Mouse (Mus musculus) neural tube, embryonic 11.5 days (tissue): Measurements from ENCODE around the gene Epb41l1. TPM values are rescaled to one million over a fixed set of nuclear protein-coding genes. Genes with fewer than 3 reads are reported as not detected.
"Not testable (repeated sequence)": the region's sequence is repeated elsewhere in the genome, so short reads cannot be mapped to it uniquely, and the experiment has no call there.

Source experiments
- ATAC-seq: fragments of 200-750 bp; cut with Nextera tagmentation; 2 replicates; pipeline ENCODE4 v1.8.0; 2017; ENCODE audit warnings: moderate number of reproducible peaks, mild to moderate bottlenecking, moderate TSS enrichment, moderate library complexity; ENCODE audit not compliant: insufficient read depth, low FRiP score, low TSS enrichment
- DNase-seq: peaks from one replicate; pipeline ENCODE4 v3.0.0-alpha.2; 2015; ENCODE audit warnings: low spot score
- H3K27ac ChIP-seq: fragments of 300-500 bp; sonication (generic); 2 replicates; pipeline ENCODE4 v1.5.1; 2014; ENCODE audit warnings: low read depth, mild to moderate bottlenecking, low read length
- H3K27me3 ChIP-seq: fragments of 300-500 bp; sonication (generic); 2 replicates; pipeline ENCODE4 v1.6.1; 2014; ENCODE audit warnings: mild to moderate bottlenecking, low read length, mixed read lengths; ENCODE audit not compliant: control insufficient read depth, insufficient read depth
- H3K36me3 ChIP-seq: fragments of 300-500 bp; sonication (generic); 2 replicates; pipeline ENCODE4 v1.6.1; 2014; ENCODE audit warnings: mild to moderate bottlenecking, low read length, moderate library complexity, mixed read lengths; ENCODE audit not compliant: control insufficient read depth, insufficient read depth
- H3K4me1 ChIP-seq: fragments of 300-500 bp; sonication (generic); 2 replicates; pipeline ENCODE4 v1.6.1; 2014; ENCODE audit warnings: low read length, mixed read lengths; ENCODE audit not compliant: control insufficient read depth, insufficient read depth
- H3K4me2 ChIP-seq: fragments of 300-500 bp; sonication (generic); 2 replicates; pipeline ENCODE4 v1.6.1; 2014; ENCODE audit warnings: low read depth, mild to moderate bottlenecking, moderate library complexity
- H3K4me3 ChIP-seq: fragments of 300-500 bp; sonication (generic); 2 replicates; pipeline ENCODE4 v1.5.1; 2014; ENCODE audit warnings: low read depth, low read length
- H3K9ac ChIP-seq: fragments of 300-500 bp; sonication (generic); 2 replicates; pipeline ENCODE4 v1.6.1; 2014; ENCODE audit warnings: mild to moderate bottlenecking, low read length
- H3K9me3 ChIP-seq: fragments of 300-500 bp; sonication (generic); 2 replicates; pipeline ENCODE4 v1.6.1; 2016; ENCODE audit warnings: low read length; ENCODE audit not compliant: control insufficient read depth
- WGBS: fragments of 180-500 bp; shearing (Covaris S2); extraction: QIAGEN DNeasy Blood & Tissue Kit; methylation state at CpG from one replicate; pipeline ENCODE4 v1.1.7; 2014; 5-methylcytosine and 5-hydroxymethylcytosine counted together
- polyA plus RNA-seq: library from polyadenylated mRNA; unstranded; fragments of >200 nt; fragmentation: Nextera tagmentation; extraction: Ambion mirVana; gene quantifications from 2 replicates; pipeline ENCODE4 v1.2.1, GENCODE M21; 2014

The Epb41l1 gene
- polyA plus RNA-seq: 3.9 and 4.4 TPM in 2 replicates

- peaks cover 42% of the 10 kb centered on the region for H3K27me3 ChIP-seq
- WGBS: under 1% methylated on average over 60 of the region's 76 CpGs
Measured at GRCm38 (mm10) chr2:156420694-156421380, at the start of gene Epb41l1. TSS of gene Epb41l1 (plus strand) at chr2:156420909.

GRCm38 (mm10) chr2:156376956-156377355 lies 43.8 kb upstream of the Epb41l1 start:
- ATAC-seq: no peak

More at GRCm38 (mm10) chr2:156420694-156421380, at the start of gene Epb41l1:
- Histone ChIP-seq H3K36me3 (no peaks in the 10 kb centered on the region), H3K4me1 (no peaks in the 10 kb centered on the region), H3K9ac (peak within 1 kb of the TSS; percentile 68), H3K9me3 (no peaks in the 10 kb centered on the region), H3K4me2 (peak within 1 kb of the TSS; percentile 94), H3K4me3 (peak within 1 kb of the TSS; percentile 61), H3K27ac (peak within 1 kb of the TSS; percentile 29; the same call in 1 of the 2 replicates)
- ATAC-seq: peak; percentile 63
- DNase-seq: peak; percentile 73

GRCm38 (mm10) chr2:156379929-156380328 lies 40.8 kb upstream of the Epb41l1 start:
- 88% methylated on average over 10 of the region's 10 CpGs for WGBS
- Histone ChIP-seq H3K4me1 (no peaks in the 10 kb centered on the region), H3K36me3 (no peaks in the 10 kb centered on the region), H3K27ac (no peak overlapping the region), H3K4me2 (no peak overlapping the region), H3K9ac (no peak overlapping the region), H3K4me3 (no peak overlapping the region), H3K9me3 (no peaks in the 10 kb centered on the region), H3K27me3 (no peaks in the 10 kb centered on the region)
- ATAC-seq (no peak), DNase-seq (no peak)

More at GRCm38 (mm10) chr2:156376956-156377355, 43.8 kb upstream of the Epb41l1 start:
- Histone ChIP-seq H3K27ac (no peak overlapping the region), H3K27me3 (no peaks in the 10 kb centered on the region), H3K4me1 (no peaks in the 10 kb centered on the region), H3K4me3 (no peak overlapping the region), H3K9me3 (no peaks in the 10 kb centered on the region), H3K4me2 (no peak overlapping the region), H3K9ac (no peak overlapping the region), H3K36me3 (no peaks in the 10 kb centered on the region)
- WGBS: 79% methylated on average over 7 of the region's 7 CpGs
- no peak for DNase-seq

GRCm38 (mm10) chr2:156381350-156381749 lies 39.4 kb upstream of the Epb41l1 start:
- Histone ChIP-seq H3K27me3 (no peaks in the 10 kb centered on the region), H3K4me2 (no peak overlapping the region), H3K9ac (no peak overlapping the region), H3K9me3 (no peaks in the 10 kb centered on the region), H3K4me3 (no peak overlapping the region), H3K27ac (no peak overlapping the region), H3K4me1 (no peaks in the 10 kb centered on the region), H3K36me3 (no peaks in the 10 kb centered on the region)
- WGBS: 74% methylated on average over 4 of the region's 4 CpGs
- ATAC-seq (no peak), DNase-seq (no peak)

GRCm38 (mm10) chr2:156392461-156393154 lies 28.1 kb upstream of the Epb41l1 start:
- 0% methylated on average over 1 of the region's 63 CpGs for WGBS
- not testable (repeated sequence) for H3K27me3 ChIP-seq, H3K27ac ChIP-seq, H3K4me1 ChIP-seq, H3K36me3 ChIP-seq, H3K9me3 ChIP-seq
- ATAC-seq (peak; percentile 80), DNase-seq (peak; percentile 77)
- Histone ChIP-seq H3K9ac (peak overlapping the region; percentile 52; the same call in 1 of the 2 replicates), H3K4me2 (peak overlapping the region; percentile 33), H3K4me3 (peak overlapping the region; percentile 37)

GRCm38 (mm10) chr2:156393155-156393828 lies 27.4 kb upstream of the Epb41l1 start:
- Histone ChIP-seq H3K4me3 (peak overlapping the region; percentile 37; the same call in 1 of the 2 replicates), H3K4me2 (peak overlapping the region; percentile 33), H3K9ac (0 out of 2 replicates have a peak overlapping the region, but pooled peaks have one; percentile 0), H3K27ac (no peak overlapping the region), H3K9me3 (no peaks in the 10 kb centered on the region), H3K4me1 (no peaks in the 10 kb centered on the region), H3K27me3 (no peaks in the 10 kb centered on the region), H3K36me3 (no peaks in the 10 kb centered on the region)
- ATAC-seq (no peak), DNase-seq (no peak)
- 67% methylated on average over 5 of the region's 5 CpGs for WGBS

GRCm38 (mm10) chr2:156394282-156394681 lies 26.4 kb upstream of the Epb41l1 start:
- Histone ChIP-seq H3K27me3 (no peaks in the 10 kb centered on the region), H3K4me2 (no peak overlapping the region), H3K9ac (no peak overlapping the region), H3K27ac (no peak overlapping the region), H3K4me3 (no peak overlapping the region), H3K36me3 (no peaks in the 10 kb centered on the region), H3K4me1 (no peaks in the 10 kb centered on the region), H3K9me3 (no peaks in the 10 kb centered on the region)
- ATAC-seq (no peak), DNase-seq (no peak)
- 92% methylated on average over 4 of the region's 4 CpGs for WGBS

GRCm38 (mm10) chr2:156396096-156396495 lies 24.6 kb upstream of the Epb41l1 start:
- Histone ChIP-seq H3K4me2 (no peak overlapping the region), H3K27me3 (no peaks in the 10 kb centered on the region), H3K4me3 (no peak overlapping the region), H3K36me3 (no peaks in the 10 kb centered on the region), H3K9me3 (no peaks in the 10 kb centered on the region), H3K27ac (no peak overlapping the region), H3K4me1 (peaks cover 3% of the 10 kb centered on the region), H3K9ac (no peak overlapping the region)
- DNase-seq (no peak), ATAC-seq (no peak)
- WGBS: 78% methylated on average over 2 of the region's 2 CpGs
